Mouse (Mus musculus): ENCODE results near the gene Fzd9.

The Fzd9 gene

DNA sequence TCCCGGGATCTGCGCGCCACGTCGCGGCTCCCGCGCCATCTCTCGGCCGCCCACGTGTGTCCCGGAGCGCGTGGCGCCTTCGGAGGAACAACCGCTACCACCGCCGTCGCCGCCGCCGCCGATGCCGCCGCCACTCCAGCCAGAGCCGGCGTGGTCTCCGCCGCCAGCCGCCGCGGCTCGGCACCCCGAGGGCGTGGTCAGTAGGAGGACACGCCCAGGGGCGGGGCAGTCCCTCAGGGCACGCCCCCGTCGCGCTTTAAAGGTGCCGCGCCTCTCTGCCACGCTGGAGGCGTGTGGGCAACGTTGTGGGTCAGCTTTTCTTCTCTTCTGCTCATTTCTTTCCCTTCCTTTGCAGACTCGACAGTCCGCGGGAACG lies at the start of gene Fzd9:
TSS of gene Fzd9 (minus strand) at position 152 of the 376 bp plus-strand sequence.
- peak; percentile 65 for DNase-seq (ENCODE audit: low read depth)

DNA sequence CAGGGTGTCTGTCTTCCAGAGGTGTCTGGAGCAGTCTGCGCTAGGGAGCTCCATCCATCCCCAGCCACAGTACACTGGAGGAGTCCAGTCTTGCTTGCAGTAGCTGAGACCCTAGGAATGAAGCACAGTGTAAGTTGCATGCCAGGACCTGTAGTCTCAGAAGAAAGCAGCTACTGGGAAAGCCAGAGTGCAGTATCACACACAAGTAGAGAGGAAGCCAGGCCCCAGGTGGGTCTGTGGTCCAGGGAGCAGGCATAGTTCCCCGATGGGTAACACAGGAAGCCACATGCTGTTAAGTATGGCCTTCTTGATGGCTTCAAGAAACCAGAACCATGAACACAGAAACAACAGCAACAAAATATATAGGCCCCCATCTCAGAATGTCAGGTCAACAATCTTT lies 41.0 kb upstream of the Fzd9 start:
- no peak for DNase-seq (ENCODE audit: low read depth)

DNA sequence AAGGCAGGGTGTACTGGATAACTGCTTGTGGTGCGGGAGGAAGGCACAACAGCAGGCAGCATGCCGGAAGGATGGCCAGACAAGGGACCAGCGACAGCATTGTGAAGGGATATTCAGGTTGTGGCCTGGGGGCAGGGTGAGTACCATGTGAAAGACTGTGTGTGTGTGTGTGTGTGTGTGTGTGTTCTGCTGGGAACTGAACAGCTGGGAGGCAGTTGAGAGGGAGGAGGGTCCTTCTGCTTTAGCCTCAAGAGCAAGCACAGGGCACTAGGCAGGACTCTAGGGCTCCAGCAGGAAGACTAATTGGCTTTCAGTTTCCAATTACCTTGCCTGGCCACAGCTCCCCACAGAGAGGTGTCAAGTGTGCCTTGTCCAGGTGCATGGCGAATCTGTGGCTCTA lies 40.2 kb upstream of the Fzd9 start:
- DNase-seq (ENCODE audit: low read depth): no peak

GRCm38 (mm10) chr5:135290703-135291102 lies 39.7 kb upstream of the Fzd9 start:
- no peak for DNase-seq (ENCODE audit: low read depth)

DNA sequence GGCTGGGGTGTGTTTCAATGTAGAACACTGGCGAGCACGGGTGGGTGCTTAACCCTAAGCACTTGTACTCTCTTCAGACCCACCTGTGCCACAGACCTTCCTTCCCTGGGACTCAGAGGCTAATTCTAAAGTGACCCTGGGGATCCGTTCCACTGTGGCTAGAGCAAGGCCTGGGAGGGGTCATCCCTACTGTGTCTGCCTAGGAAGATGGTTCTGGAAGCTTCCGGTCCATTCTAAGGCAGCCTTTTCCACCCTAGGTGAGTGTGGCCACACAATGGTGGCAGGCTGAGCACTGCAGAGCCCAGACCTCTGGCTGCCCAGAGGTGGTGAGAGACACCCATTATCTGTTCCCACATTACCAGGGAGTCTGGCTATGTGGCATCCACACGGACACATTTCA lies 35.9 kb upstream of the Fzd9 start:
- DNase-seq (ENCODE audit: low read depth): no peak

DNA sequence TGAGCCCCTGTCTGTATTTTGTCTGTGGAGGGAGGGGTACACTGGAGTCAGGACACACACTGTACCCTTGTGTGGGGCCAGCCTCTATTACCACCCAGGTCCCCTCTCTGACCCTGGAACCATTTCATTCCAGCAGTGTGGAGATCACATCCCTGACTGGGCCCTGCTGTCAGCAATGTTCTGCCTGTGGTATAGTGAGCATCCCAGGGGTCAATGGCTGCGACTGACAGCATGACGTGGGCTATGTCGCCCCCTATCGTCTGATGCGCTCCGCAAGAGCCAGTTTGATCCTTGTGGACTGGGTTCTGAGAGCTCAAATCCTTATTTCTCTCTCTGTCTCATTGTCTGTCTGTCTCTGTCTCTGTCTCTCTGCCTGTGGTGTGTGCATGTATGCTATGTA lies 35.2 kb upstream of the Fzd9 start:
- DNase-seq (ENCODE audit: low read depth): peak; percentile 66

- no peak for DNase-seq (ENCODE audit: low read depth)
These were observed 34.2 kb upstream of the Fzd9 start for GRCm38 (mm10) chr5:135285211-135285610.

- DNase-seq (ENCODE audit: low read depth): no peak
These were observed 29.2 kb upstream of the Fzd9 start for GRCm38 (mm10) chr5:135280226-135280625.

GRCm38 (mm10) chr5:135276597-135276996 lies 25.6 kb upstream of the Fzd9 start:
- no peak for DNase-seq (ENCODE audit: low read depth)

GRCm38 (mm10) chr5:135274663-135275396 lies 23.8 kb upstream of the Fzd9 start:
- no peak for DNase-seq (ENCODE audit: low read depth)

DNA sequence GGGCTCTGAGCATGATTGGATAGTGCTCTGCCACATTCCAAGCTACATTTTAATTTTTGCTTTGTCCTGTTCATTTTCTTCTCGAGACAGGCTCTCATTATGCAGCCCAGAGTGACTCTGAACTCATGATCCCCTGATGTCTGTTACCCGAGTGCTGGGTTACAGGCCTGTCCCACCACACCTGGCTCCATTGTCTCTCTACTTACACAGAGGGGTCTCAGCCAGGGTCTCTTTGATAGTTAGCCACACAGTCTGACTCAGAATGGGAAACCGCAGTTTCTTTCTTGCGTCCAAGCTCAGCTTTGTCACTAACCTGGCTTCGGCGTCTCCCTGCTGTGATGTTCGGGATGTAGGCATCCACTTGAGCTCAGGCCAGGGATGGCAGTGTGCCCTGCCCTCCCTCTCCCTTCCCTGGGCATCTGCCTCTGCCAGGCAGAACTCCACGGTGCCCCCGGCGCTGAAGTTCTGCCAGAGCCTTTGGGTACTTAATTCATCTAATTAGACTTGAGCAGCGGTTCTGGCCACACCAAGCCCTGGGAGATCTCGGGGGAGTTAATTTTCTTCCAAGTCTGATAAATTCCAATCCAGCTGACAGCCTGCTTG lies 20.6 kb upstream of the Fzd9 start:
- DNase-seq (ENCODE audit: low read depth): no peak

DNA sequence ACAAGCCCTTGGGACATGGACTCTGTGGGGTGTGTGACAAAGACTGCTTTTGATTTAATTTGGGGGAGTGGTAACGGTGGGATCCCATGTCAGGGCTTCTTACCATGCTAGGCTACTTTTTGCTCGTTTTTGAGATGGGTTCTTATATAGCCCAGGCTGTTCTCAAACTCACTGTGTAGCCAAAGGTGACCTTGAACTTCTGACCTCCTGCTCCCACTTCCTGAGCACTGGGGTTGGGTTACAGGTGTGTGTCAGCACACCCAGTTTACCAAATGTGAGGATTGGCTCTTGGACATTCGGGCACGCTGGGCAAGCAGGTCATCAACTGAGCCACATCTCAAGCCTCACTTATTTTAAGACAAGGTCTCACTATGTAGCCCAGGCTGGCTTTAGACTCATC lies 19.3 kb upstream of the Fzd9 start:
- no peak for DNase-seq (ENCODE audit: low read depth)

- DNase-seq (ENCODE audit: low read depth): no peak
These were observed 18.4 kb upstream of the Fzd9 start for GRCm38 (mm10) chr5:135269451-135269850.

DNA sequence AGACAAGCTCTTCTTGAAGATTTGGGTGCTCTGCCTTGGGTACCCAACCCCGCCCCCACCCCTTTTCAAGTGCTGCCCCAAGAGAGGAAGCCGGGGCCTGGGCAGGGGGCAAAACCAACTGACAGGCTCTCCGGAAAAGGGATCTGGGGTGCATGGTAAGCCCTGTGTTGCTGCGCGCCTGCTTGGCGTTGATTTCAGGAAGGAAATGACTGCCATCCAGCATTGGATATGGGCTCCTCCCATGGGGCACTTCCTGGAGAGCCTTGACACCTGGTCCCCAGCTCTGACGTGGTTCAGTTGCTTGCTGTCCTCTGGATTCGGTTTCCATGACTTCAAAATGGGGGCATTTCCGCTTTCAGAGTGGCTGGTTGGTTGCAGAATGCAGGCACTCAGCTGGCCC lies 13.5 kb upstream of the Fzd9 start:
- DNase-seq (ENCODE audit: low read depth): peak; percentile 36

- peak; percentile 16 for DNase-seq (ENCODE audit: low read depth)
These were observed 13.0 kb upstream of the Fzd9 start for GRCm38 (mm10) chr5:135263866-135264503.

DNA sequence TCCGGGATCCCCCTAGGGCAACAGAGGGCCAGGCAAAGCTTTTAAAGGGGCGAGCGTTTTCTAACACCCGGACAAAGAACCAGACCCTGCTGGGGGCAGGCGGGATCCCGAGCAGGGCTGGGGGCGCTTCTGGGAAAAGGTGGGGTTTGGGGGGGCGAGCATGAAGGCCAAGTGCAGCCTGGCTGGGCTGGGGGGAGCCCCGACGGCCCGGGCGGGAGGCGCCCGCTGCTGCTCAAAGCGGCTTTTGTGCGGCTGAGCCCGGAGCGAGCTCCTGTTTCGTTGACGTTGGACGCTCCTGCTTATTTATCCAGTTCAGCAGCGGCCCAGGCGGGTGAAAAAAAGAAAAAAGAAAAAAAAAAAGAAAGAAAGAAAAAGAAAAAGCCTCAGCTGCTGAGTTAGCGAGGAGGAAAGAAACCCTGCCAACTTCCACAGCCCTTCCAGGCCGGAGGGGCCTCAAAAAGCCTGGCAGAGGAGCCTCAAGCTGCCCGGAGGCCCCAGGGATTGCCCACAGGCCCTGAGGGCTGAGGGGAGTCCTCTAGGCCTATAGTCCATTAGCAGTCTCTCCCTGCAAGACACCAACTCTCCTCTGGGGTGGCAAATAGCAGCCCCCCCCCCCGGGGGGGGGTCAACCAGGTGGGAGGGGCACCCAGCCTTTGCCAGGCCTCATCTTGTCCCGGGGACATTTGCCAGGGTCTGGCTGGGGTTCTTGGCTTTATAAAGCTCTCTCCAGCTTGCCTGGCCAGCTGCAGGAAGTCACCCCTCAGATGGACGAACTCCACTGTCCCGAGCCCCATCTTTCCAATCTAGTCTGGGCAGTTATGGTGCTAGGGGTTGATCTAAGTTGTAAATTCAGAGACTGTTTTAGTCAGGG lies 7.5 kb upstream of the Fzd9 start:
- DNase-seq (ENCODE audit: low read depth): no peak

DNA sequence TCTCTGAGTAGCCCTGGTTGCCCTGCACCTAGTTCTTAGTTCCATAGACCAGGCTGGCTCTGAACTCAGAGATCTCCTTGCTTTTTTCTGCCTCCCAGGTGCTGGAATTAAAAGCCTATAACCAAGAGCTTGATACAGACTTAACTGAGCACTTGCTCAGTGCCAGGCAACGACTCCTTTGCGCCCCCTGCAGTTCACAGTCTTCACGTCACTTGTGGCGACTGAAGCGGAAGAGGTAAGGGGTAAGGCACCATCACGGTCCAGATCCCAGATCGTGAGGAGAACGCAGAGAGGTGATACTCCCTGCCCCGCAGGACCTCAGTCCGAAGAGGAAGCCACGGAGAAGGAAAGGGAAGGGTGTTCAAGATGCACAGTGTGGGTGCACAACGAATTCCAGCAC lies 6.5 kb upstream of the Fzd9 start:
- no peak for DNase-seq (ENCODE audit: low read depth)

DNA sequence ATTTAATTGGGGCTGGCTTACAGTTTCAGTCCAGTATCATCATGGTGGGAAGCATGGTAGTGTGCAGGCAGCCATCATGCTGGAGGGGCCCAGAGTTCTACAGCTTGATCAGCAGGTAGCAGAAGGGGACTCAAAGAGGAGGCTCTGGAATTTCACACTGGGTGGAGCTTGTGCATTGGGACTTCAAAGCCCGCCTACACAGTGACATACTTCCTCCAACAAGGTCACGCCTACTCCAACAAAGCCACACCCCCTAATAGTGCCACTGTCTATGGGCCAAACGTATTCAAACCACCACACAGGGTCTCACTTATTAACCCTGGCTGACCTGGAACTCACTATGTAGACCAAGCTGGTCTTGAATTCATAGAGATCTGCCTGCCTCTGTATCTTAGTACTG lies 5.1 kb upstream of the Fzd9 start:
- no peak for DNase-seq (ENCODE audit: low read depth)

DNA sequence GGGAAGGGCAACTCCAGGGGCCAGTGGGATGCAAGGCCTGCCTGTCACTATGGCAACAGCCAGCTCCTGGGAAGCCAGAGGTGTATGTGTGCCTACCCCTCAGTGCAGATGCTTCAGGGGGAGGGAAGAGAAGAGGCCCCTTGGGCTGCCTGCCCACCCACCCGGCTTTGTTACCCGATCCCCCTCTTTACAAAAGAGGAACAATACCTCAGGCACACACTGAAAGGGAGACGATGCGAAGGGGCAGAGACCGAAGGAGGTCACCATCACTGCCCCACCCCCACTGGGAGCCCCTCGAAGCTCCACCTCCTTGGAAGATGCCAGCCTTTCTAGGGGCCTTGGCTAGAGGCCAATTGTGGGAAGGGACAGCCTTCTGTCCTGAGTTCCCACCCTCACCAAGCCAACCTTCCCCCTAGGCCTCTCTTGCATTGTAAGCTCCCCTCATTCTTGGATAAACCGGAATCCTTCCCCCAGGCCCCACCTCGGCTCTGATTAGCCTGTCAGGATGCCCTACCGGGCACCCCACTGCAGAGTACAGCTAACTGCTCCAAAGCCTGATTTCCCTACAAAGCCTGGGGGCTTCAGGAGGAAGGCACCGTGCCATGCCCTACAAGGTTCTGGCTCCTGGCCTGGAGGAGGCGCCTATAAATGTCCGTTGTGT lies 2.8 kb upstream of the Fzd9 start:
- DNase-seq (ENCODE audit: low read depth): no peak

DNA sequence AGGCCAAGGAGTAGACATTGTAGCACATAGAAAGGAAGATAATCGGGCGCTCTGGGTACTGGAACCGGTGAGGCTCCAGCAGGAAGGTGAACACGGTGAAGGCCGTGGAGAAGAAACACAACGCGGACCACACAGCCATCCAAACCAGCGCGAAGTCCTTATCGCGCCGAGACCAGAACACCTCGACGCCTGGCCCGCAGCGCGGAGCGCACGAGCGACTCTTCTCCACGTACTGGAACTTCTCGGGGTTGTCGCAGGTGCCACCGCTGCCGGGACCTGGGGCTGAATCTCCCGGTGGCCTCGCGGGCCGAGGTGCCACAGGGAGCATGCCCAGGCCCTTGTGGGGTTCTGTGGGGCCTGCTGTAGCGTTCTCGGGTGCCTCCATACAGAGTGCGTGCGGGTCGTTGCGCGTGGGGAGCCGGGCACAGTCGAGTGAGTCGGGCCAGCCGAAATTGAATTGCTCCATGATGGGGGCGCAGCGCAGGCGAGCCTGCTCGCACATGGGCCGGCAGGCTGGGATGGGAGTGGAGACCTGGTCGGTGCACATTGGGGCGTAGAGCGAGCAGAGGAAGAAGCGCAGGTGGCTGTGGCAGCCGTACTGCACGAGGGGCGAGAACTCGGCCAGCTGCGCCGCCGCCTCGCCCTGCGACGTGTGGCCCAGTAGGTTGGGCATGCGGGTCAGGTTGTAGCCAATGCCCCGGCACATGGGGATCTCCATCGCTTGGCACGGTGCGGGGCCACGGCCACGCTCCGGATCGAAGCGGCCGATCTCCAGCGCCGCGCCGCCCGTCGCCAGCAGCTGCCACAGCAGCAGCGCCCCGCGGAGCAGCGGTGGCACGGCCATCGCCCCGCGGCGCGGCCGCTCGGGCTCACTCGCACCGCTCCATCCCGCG lies 598 bp downstream of the Fzd9 start:
- no peak for DNase-seq (ENCODE audit: low read depth)
